Mouse (Mus musculus): Measurements from ENCODE around the gene Olfr571.

The Olfr571 gene

DNA sequence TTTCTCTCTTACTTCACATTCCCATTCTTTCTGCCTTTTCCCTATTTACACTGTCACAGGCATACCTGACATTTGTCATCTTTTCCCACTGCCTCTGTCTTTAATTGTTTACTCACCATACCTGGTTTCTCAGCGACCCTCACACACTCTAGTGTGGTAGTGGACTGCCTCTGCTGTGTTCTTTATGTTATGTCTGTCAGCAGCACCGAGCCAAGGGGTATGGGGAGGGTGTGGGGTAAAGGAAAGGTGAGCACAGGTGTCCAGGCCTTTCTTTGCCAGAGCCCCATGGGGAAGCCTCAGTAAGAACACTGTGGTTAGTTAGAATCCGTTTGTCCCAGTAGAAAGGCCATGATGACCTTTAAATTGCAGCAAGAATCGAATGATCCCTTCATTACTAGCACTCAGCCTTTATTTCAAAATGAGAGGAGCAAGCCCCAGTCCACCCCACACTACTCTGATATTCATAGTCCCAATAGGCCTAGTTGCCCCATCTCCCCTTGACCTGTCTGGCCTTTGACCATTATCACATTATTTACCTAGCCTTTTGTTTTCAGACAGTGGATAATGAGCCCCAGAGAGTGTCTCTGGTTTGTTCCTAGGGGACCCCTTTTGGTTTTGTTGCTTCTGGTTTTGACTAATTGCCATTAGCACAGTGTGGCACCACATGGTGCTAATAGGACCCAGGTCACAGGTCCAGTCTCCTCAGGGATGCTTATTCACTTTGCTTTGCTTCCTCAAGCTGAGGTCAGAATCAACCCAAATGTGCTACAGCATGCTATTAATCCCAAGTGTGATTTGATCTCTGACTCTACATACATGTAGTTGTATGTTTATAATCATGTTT is at the start of gene Olfr571:
Olfr571 (minus strand) TSS at position 505 of the 844 bp plus-strand sequence.
- DNase-seq (ENCODE audit: low read depth, low spot score): no peak

DNA sequence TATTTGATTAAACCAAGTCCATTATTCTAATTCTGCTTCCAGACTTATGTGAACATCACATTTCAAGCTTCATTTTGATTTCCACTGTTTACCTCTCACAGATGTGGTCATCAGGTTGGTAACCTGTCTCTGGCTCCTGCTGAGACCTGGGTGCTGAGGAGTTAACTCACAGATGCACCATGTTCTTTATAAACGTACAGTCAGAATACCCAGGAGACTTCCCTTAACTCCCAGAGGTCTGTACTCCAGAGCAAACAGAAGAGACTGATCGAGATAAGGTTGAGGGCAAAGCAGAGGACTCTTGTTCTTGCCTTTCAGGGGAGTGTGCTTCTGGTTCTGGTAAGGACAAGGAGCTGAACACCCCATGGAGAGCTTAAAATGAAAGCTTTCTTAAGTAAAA is 45.0 kb upstream of the Olfr571 start, which contains the start of gene Olfr576:
Olfr576 (plus strand) TSS at position 301 of the 400 bp plus-strand sequence.
- no peak for DNase-seq (ENCODE audit: low read depth, low spot score)

DNA sequence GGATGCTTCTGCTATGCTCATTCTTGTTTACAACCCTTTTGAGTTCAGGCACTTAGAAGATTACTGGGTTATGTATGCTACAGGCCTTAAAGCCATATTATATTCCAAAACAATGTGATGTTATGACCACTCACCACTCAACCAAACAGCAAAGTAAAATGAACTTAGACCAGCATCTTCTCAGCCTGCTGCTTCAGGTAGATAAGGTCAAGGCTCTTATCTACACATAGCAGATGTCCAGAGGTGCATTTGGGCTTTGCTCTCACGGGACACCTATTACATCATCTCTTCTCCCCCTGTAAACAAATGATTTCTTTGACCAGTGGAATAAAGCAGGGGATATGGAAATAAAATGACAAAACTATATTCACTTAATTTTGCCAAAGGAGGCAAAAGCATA is 41.3 kb upstream of the Olfr571 start, which contains the start of gene Olfr575:
Olfr575 (minus strand) TSS at position 183 of the 400 bp plus-strand sequence.
- no peak for DNase-seq (ENCODE audit: low read depth, low spot score)

DNA sequence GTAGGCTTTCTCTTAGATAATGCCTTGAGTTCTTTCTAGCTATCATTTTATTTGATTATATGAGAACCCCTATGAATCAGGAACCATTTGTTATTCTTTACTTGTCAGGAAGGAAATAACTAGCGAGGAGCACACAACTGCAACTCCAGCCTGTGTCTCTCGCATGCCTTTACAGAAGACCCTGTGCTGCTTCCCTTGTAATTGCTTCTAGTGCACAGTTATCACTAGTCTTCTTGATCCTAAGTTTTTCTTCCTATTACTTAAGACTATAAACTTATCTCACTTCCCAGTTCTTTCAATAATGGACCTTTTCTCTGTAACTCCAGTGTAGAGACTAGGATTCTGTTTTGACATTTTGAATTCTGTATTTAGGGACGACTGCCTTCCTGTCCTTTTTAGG is 40.8 kb upstream of the Olfr571 start:
- no peak for DNase-seq (ENCODE audit: low read depth, low spot score)

DNA sequence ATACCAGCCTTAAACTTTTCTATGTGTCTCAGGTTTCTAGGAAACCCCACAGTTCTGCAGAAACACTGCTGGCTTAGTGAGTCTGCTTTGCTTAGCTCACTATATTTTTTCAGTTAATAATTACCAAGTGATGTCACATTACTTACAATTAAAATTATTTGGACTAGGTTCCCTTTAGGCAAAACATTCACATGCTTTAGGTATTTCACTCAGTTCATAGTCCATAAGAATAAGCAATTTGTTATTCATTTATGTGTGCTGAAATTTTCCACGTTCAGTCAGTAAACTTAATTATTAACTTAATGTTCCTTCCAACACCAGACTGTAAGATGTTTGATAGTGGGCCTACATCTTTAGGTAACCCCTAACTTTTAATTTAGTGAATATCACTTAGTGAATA is 33.4 kb upstream of the Olfr571 start:
- DNase-seq (ENCODE audit: low read depth, low spot score): no peak

DNA sequence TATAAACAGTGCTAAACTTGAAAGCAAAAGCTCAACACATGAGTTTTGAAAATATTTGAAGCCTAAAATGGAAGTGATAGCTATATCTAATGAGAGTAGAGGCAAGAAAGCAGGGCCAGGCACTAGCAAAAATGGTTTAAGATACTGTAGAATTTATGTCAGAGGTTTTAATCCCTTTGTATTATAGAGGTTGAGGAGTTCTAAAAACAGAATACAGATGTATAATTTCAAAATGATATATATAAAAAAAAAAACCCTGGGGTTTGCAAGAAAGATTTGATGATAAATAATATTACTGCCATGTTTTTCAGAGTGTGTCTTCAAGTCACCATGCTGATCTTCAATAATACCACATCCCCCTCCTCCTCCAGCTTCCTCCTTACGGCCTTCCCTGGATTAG is 30.8 kb upstream of the Olfr571 start, which contains the start of gene Olfr574:
Olfr574 (plus strand) TSS at position 301 of the 400 bp plus-strand sequence.
- no peak for DNase-seq (ENCODE audit: low read depth, low spot score)

DNA sequence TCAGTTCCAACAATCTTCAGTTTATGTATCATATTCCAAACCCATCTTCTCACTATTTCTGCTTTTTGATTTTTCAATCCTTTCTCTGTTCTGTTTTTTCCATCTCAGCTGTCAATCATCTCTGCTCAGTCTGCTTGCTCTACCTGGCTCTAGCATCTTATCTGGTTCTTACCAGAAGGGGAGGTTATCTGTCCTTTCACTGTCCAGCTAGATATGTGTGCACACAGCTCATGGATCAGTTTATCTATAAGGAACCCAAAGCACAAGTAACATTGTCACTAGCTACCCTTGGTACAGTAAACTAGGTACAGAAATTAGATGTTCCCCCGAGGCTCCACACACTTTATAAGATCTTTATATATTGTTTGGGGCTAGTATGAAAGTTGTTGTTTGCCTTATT is 26.1 kb upstream of the Olfr571 start:
- DNase-seq (ENCODE audit: low read depth, low spot score): no peak

DNA sequence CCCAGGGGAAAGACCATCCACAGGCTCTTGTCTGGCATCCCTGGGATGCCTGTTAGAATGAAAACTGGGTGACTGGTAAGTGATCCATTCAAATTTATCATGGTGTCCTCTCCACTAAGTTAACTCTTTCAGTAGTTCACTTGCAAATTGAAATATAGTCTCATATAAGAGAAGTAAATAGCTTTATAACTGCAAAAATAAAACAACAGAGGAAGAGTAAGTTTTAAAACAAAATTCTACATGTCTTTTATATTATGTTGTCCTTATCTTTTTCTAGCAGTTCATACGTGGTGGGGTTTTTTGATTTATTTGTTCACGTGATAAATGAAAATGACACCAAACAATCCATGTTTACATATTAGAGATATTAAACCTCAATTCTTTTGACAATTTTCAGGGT is 25.1 kb upstream of the Olfr571 start, which contains the start of gene Olfr573-ps1:
Olfr573-ps1 (minus strand) TSS at position 101 of the 400 bp plus-strand sequence.
- no peak for DNase-seq (ENCODE audit: low read depth, low spot score)

DNA sequence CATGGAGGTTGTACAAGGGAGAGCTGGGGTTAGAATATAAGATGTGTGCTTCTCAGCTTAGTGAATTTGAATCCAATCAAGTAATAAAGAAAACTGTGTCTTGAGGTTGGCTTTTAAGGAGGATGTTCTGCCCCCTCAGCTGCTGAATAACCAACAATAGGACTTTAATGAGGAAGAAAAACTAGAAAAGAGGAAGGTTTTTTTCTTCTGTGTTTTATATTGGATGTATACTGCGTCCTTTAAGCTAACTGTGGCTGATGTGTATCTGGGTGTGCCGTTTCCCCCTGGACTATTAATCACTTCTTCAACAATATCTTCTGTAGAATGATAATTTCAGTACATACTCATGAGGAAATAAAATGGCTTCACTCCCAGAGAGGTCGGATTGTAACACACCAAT is 9.8 kb upstream of the Olfr571 start:
- DNase-seq (ENCODE audit: low read depth, low spot score): no peak

DNA sequence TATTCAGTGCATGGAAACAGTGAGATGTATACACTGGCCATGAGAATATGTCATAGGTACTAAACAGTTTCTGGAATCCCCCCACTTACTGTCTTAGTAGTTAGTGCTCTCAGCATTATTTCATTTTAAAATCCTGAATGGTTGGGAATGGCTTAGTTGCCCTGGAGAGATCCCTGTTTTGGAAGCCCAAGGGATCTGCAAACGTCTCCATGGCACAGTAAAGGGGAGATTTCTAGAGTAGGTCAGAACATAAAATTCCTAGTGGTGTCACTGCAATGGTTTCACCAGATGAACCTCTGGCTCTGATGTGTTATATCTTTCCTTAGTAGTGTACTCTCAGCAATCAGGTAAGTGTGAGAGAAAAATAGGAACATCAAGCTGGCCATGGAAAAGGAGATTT is 6.8 kb upstream of the Olfr571 start, which contains the start of gene Olfr572:
Olfr572 (plus strand) TSS at position 301 of the 400 bp plus-strand sequence.
- no peak for DNase-seq (ENCODE audit: low read depth, low spot score)

DNA sequence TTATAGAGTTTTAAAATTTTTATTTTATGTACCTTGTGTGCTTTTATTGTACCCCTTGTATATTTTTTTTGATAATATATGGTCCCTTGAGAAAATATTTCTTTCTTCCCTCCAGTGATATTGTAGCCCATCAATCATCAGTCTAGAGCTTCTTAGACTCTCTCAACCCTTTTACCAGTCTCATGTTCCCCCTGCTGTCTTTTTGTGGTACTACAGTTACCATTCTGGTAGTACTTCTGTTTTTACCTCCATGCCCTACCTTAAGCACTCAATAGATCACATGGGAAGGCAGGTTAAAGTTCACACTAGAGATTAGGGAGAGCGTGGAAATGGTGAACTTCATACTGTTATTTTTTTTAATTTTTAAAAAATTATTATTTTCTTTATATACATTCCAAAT is 2.3 kb upstream of the Olfr571 start:
- peak; percentile 70 for DNase-seq (ENCODE audit: low read depth, low spot score)

DNA sequence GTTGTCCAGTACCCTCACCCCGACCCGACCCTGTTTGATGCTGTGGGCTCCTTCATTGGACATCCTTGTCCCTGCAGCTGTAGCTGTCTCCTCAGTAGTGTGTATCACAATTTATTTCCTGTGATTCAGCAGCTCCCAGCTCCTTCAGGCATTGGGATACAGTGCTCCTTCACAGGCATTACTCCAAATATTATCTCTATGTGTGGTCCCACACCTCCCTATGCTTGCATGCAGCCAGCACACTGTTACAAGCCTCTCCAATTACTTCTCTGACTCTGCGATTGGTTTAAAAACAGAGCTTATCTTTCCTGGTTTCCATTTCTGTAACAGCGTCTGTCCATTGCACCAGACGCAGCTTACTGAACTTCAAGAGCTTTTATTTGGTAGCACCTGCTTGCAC is 931 bp downstream of the Olfr571 start:
- no peak for DNase-seq (ENCODE audit: low read depth, low spot score)

DNA sequence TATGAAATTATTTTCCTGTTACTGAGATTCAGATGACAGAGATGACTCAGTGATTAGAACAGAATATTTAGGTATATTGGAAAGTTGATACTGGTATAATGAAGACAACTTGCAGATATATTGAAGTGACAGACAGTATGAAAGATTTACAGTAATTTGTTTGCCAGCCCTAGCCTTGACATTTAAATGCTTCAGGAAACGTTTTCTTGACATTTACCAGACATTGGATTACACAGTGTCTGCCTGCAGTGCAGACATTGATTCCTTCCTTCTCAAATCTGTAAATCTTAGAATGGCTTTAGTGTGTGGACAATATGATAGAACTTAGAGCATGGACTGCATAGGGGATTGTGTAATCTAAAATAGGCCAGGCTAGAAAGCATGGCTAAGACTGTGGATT is 2.1 kb downstream of the Olfr571 start:
- no peak for DNase-seq (ENCODE audit: low read depth, low spot score)

DNA sequence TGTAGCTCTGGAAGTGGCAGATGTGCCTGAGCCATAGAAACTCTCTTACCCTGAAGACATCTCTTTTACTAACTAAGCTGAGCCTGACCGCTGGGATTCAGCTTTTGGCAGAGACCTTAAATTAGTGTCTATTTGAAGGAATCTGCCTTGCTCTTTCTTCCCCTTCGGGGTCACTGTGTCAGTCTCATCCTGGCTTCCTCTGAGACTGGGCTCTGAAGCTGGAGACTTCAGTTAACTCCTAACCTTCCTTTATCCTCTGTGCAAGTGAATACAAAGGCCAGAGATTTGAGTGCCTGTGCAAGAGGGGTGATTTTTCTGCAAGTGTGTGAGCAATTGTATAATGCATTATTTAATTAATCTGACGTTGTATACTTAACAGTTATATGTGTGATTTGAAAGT is 26.6 kb downstream of the Olfr571 start, which contains the start of gene Olfr569:
Olfr569 (minus strand) TSS at position 101 of the 400 bp plus-strand sequence.
- no peak for DNase-seq (ENCODE audit: low read depth, low spot score)

DNA sequence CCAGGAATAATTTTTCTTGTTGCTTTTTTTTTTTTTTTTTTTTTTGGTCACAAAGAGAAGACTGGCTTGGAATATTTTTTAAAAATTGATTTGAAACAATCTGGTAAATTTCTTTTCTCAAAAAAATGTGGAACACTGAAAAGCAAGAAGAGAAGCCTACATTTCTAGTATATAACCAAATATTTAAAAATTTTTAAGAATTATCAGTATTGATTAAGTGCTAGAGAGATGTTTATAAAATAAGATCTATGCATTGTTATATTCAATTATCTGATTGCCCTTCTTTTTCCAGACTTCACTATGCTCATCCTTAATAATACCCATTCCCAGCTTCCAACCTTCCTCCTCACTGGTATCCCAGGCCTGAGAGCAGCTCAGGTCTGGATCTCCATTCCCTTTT is 40.5 kb downstream of the Olfr571 start, which contains the start of gene Olfr568:
Olfr568 (plus strand) TSS at position 301 of the 400 bp plus-strand sequence.
- DNase-seq (ENCODE audit: low read depth, low spot score): no peak

DNA sequence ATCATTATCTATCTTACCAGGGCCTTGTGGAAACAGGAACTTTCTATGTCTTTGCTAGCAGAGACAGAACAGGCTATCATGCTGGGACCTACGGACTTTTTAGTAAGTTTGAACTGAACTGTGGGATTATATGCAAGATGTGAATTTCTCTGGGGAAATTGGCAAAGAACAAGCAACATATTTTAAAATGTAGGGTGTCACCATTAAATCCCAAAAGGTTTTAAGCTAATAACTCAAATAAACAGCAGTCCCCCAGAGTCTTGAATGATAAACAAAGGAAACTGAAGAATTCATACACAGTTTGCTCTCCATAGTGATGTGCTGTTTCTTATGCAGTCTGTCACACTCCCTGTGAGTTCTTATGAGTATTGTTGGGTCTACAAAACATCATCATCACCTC is 58.7 kb downstream of the Olfr571 start, which contains the start of gene Olfr566:
Olfr566 (minus strand) TSS at position 101 of the 400 bp plus-strand sequence.
- no peak for DNase-seq (ENCODE audit: low read depth, low spot score)

DNA sequence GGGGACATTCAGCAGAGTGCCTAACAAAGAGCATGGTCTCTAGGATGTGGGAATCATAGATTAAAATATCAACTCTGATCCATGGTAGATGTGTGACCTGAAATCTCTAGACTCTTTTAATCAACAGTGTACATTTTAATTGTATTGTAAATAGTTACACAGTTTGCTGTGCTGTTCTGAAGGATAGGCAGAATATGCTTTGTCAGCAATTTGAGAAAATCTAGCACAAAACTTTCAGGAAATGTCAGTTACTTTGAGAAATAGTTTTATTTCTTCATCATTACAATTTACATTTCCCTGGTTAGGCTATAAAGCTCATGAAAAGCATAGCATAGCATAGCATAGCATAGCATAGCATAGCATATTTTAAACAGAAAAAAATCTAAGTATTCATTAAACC is 61.5 kb downstream of the Olfr571 start:
- no peak for DNase-seq (ENCODE audit: low read depth, low spot score)
